Mouse (Mus musculus) embryonic facial prominence, embryonic 15.5 days (tissue): ENCODE data around the gene Nr2f6. TPM values are rescaled to one million over a fixed set of nuclear protein-coding genes. Genes with fewer than 3 reads are reported as not detected.

Experiments
- ATAC-seq: fragments of 200-750 bp; cut with Nextera tagmentation; 2 replicates; pipeline ENCODE4 v1.8.0; 2017; ENCODE audit warnings: low read depth, moderate TSS enrichment; ENCODE audit not compliant: insufficient number of reproducible peaks, low FRiP score, low TSS enrichment
- H3K27ac ChIP-seq: fragments of 300-500 bp; sonication (generic); replicated peaks from 2 replicates; pipeline ENCODE4 v1.5.1; 2015; ENCODE audit warnings: mild to moderate bottlenecking, inconsistent platforms
- H3K27me3 ChIP-seq: fragments of 300-500 bp; sonication (generic); 2 replicates; pipeline ENCODE4 v1.6.1; 2015; ENCODE audit warnings: inconsistent platforms
- H3K36me3 ChIP-seq: fragments of 300-500 bp; sonication (generic); 2 replicates; pipeline ENCODE4 v1.6.1; 2015; ENCODE audit warnings: mild to moderate bottlenecking, inconsistent platforms
- H3K4me1 ChIP-seq: fragments of 300-500 bp; sonication (generic); 2 replicates; pipeline ENCODE4 v1.6.1; 2015; ENCODE audit warnings: inconsistent platforms
- H3K4me2 ChIP-seq: fragments of 300-500 bp; sonication (generic); replicated peaks from 2 replicates; pipeline ENCODE4 v1.6.1; 2015; ENCODE audit warnings: mild to moderate bottlenecking, inconsistent platforms
- H3K4me3 ChIP-seq: fragments of 300-500 bp; sonication (generic); replicated peaks from 2 replicates; pipeline ENCODE4 v1.5.1; 2015; ENCODE audit warnings: mild to moderate bottlenecking, inconsistent platforms
- H3K9ac ChIP-seq: fragments of 300-500 bp; sonication (generic); 2 replicates; pipeline ENCODE4 v1.6.1; 2015; ENCODE audit warnings: inconsistent platforms
- H3K9me3 ChIP-seq: fragments of 300-500 bp; sonication (generic); replicated peaks from 2 replicates; pipeline ENCODE4 v1.6.1; 2016; ENCODE audit warnings: inconsistent platforms
- WGBS: fragments of 180-500 bp; shearing (Covaris S2); methylation state at CpG from one replicate; pipeline ENCODE4 v1.1.7; 2015; 5-methylcytosine and 5-hydroxymethylcytosine counted together
- polyA plus RNA-seq: library from polyadenylated mRNA; unstranded; fragments of >200 nt; fragmentation: Nextera tagmentation; extraction: Ambion mirVana; gene quantifications from 2 replicates; pipeline ENCODE4 v1.2.1, GENCODE M21; 2015

The Nr2f6 gene
- polyA plus RNA-seq = 59.0 and 61.2 TPM in 2 replicates

DNA sequence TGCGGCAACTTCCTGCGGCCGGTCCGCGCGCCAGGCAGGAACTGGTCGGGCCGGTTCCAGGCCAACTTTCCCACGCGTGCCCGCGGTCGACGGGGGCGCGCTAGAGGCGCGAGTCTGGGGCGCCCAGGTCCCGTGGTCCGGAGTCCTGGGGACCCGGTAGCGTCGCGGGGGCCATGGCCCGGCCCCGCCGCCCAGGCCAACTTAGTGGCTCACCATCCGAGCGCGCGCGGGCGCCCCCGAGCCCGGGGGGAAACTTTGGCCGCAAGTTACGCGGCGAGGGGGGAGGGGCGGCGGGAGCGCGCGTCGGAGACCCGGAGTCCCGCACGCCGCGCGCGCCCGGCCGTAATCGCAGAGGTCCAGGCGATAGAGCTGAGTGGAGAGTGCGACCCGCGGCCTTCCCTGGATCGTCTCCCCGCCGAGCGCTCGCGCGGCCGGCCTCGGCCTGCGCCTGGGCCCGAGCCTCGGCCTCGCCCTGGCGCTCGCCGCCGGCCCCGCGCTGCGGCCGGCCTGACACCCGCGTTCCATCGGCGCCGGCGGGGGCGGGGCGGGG is at the start of gene Nr2f6:
Gene Nr2f6, minus strand, starts transcription at position 540 of the 550 bp plus-strand sequence.
- Histone ChIP-seq H3K27me3 (no peaks in the 10 kb centered on the region), H3K4me1 (peaks cover 53% of the 10 kb centered on the region), H3K9ac (peak within 1 kb of the TSS; percentile 89), H3K36me3 (0 out of 2 replicates have a peak, but pooled peaks cover 5% of the 10 kb centered on the region), H3K4me3 (peak within 1 kb of the TSS; percentile 82), H3K4me2 (peak within 1 kb of the TSS; percentile 98), H3K9me3 (no peaks in the 10 kb centered on the region), H3K27ac (peak within 1 kb of the TSS; percentile 94)
- ATAC-seq = peak; percentile 6
- under 1% methylated on average over 80 of the region's 89 CpGs for WGBS

DNA sequence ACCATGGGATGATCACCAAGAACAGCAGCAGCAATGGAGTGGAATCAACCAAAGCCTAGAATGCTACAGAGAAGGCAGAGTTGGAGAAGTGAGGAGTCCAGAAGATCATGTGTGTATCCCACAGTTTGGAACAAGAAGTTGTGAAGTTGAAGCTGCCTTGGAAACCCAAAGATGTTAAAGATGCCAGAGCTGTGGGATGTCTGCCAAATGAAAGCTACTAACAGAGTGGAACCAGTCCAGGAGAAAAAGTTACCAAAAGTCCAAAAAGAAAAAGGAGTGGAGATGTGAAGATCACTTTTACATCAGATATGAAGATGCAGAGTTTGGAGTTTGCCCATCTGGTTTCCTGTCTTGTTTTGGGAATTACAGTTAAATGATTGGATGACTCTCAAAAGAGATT is 40.4 kb upstream of the Nr2f6 start:
- no peaks in the 10 kb centered on the region for H3K9me3 ChIP-seq
- H3K4me1 ChIP-seq = no peaks in the 10 kb centered on the region
- no peak overlapping the region for H3K27ac ChIP-seq
- no peak overlapping the region for H3K9ac ChIP-seq
- no peak overlapping the region for H3K4me2 ChIP-seq
- no peaks in the 10 kb centered on the region for H3K36me3 ChIP-seq
- H3K4me3 ChIP-seq = no peak overlapping the region
- no peaks in the 10 kb centered on the region for H3K27me3 ChIP-seq
- ATAC-seq = no peak

DNA sequence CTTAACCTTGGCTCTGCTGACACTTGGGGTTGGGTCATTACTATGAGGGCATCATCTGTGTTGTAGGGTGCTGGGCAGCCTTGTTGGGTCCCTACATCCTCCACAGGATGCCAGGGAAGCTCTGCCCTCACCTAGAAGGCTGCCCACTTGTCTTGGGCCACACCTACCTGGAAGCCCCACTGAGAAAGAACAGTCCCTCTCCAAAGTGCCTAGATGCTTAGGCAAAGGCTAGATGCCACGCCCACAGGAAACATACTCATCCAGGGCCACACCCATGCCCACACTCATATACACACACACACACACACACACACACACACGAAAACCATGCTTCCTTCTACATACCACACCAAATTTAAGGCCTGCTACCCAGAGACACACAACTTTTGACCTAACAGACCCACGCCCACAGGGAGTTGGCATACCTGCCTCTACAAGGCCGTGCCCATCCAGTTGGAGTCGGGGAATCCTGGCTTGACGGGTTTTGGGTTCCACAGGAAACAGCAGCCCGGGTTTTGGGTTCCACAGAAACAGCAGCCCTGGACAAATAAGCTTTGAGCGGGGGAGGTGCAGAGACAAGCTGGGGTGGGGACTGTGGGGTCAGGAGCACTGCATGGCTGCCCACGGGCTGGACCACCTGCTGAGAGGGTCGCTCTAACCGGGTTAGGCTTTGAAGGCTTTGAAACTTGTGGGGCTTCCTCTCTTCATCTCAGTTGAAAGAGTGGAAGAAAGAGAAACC is 29.9 kb upstream of the Nr2f6 start:
- no peak overlapping the region for H3K27ac ChIP-seq
- H3K4me1 ChIP-seq = peaks cover 10% of the 10 kb centered on the region
- no peak overlapping the region for H3K4me2 ChIP-seq
- H3K9ac ChIP-seq = no peak overlapping the region
- no peaks in the 10 kb centered on the region for H3K9me3 ChIP-seq
- H3K36me3 ChIP-seq = peaks cover 23% of the 10 kb centered on the region
- 39% methylated on average over 11 of the region's 11 CpGs for WGBS
- no peak for ATAC-seq
- no peak overlapping the region for H3K4me3 ChIP-seq
- H3K27me3 ChIP-seq = no peaks in the 10 kb centered on the region

DNA sequence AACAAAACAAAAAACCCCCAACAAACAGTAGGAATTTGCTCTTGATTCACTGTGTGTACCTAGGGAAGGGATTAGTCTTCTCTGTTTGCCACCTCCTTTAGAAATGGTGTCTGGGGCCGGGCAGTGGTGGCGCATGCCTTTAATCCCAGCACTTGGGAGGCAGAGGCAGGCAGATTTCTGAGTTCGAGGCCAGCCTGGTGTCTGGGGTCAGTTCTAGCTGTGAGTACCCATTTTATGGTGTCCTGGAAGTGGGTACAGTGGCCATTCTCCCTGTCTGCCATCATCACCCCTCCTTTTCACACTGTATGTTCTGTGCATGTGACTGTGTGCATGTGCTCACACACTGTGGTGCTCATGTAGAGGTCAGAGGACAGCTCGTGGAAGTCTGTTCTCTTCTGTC is 26.5 kb upstream of the Nr2f6 start:
- H3K27me3 ChIP-seq = no peaks in the 10 kb centered on the region
- H3K27ac ChIP-seq = no peak overlapping the region
- H3K4me3 ChIP-seq = no peak overlapping the region
- no peak overlapping the region for H3K4me2 ChIP-seq
- ATAC-seq = no peak
- H3K9ac ChIP-seq = no peak overlapping the region
- H3K36me3 ChIP-seq = peaks cover 24% of the 10 kb centered on the region
- H3K9me3 ChIP-seq = no peaks in the 10 kb centered on the region
- H3K4me1 ChIP-seq = peaks cover 24% of the 10 kb centered on the region
- 95% methylated on average over 4 of the region's 4 CpGs for whole genome bisulfite sequencing

DNA sequence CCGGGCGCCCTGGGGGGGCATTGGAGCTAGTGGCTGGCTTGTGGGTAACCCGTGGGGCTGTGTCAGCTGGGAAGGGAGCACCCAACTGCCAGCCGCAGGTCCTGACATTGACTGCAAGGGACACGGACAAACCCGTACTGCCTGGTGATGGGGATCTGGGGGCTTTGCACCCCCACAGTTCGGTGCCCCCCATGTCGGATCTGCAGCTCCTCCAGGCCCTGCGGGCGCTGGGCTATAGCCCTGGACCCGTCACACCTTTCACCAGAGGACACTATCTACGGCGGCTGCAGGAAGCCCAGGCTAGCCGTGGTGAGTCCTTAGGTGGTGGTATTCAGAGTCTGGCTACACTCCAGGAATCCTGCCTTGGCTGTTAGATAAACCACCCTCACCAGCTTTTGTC is 25.7 kb upstream of the Nr2f6 start:
- Histone ChIP-seq H3K4me1 (peaks cover 24% of the 10 kb centered on the region), H3K4me2 (peak overlapping the region; percentile 95; the same call in 1 of the 2 replicates), H3K36me3 (peaks cover 29% of the 10 kb centered on the region), H3K27me3 (no peaks in the 10 kb centered on the region), H3K9ac (peak overlapping the region; percentile 9; the same call in 1 of the 2 replicates), H3K9me3 (no peaks in the 10 kb centered on the region), H3K27ac (no peak overlapping the region), H3K4me3 (peak overlapping the region; percentile 55; the same call in 1 of the 2 replicates)
- no peak for ATAC-seq
- WGBS = 93% methylated on average over 14 of the region's 14 CpGs

DNA sequence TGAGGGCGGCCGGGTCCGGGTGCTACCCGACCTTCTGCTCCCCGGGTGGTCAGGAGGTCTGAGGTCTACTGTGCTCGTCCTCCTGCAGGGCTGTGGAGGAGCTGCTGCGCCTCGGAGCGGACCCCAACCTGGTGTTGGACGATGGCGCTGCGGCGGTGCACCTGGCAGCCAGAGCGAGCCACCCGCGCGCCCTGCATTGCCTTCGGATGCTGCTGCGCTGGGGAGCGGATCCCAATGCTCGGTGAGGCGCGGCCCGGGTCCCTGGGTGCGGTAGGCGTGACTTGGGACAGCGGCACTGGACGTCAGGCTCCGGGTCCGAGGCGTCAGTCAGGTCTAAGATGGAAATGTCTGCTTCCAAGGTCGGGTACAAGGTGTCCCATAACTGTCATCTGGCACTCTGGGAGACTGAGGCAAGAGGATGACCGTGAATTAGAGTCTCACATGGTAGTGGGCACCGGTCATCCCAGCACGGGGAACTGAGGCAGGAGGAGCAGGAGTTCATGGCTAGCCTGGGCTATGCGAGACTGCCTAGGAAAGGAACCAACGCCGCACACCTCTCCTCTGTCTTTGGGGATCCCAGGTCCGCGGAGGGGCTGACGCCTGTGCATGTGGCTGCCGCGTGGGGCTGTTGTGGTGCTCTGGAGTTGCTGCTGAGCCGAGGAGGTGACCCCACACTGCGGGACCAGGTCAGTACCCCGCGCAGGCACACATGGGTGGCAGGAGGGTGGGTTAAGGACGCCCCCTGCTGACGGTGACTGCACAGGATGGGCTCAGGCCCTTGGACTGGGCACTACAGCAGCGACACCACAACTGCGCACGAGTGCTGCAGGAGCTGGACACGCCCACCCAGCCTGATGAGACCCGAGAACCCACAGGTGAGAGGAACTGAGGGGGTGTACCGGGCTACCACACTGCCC is 24.6 kb upstream of the Nr2f6 start:
- WGBS = under 1% methylated on average over 55 of the region's 55 CpGs
- Histone ChIP-seq H3K4me3 (peak overlapping the region; percentile 55), H3K4me2 (peak overlapping the region; percentile 95), H3K27ac (no peak overlapping the region; the same call in 1 of the 2 replicates), H3K36me3 (peaks cover 29% of the 10 kb centered on the region), H3K4me1 (peaks cover 24% of the 10 kb centered on the region), H3K9ac (peak overlapping the region; percentile 41), H3K9me3 (no peaks in the 10 kb centered on the region), H3K27me3 (no peaks in the 10 kb centered on the region)
- peak; percentile 60; the same call in 1 of the 2 replicates for ATAC-seq

DNA sequence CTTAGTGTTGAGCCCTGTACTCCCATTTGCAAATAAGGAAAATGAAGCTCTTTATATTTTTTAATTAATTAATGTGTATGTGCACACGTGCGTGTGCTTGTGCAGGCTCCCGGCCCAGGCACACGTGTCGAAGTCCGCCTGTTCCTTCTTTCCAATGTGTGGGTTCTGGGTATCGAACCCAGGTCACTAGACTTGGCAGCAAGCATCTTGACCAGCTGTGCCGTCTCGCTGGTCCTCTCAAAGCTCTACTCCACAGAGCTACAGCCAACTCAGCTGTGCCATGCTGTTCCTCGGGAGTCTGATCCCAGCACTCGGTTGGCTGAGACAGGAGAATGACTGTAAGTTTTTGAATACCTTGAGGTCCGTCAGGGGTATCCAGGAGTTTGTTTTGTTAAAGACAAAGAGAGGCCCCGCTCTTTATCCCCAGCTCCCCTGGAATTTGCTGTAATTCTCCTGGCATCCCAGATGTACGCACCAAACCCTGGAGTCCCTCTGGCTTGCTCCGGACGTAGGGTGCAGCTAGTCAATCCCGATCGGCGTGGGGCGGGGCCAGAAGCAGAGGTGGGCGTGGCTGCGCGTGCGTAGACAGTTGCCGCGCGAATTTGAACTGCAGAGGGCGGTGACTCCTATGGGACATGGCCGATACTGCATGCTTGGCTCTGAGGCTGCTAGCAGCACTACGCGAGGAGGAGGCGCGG is 23.8 kb upstream of the Nr2f6 start, which contains the start of gene Ankle1:
Gene Ankle1, plus strand, starts transcription at position 610 of the 698 bp plus-strand sequence.
- peak within 1 kb of the TSS; percentile 95 for H3K4me2 ChIP-seq
- H3K36me3 ChIP-seq = peaks cover 34% of the 10 kb centered on the region
- peak within 1 kb of the TSS; percentile 55 for H3K4me3 ChIP-seq
- peaks cover 24% of the 10 kb centered on the region for H3K4me1 ChIP-seq
- peak; percentile 88 for ATAC-seq
- H3K9me3 ChIP-seq = no peaks in the 10 kb centered on the region
- H3K27me3 ChIP-seq = no peaks in the 10 kb centered on the region
- WGBS = 16% methylated on average over 33 of the region's 33 CpGs
- H3K27ac ChIP-seq = no peak within 1 kb of the TSS; the same call in 1 of the 2 replicates
- peak within 1 kb of the TSS; percentile 41 for H3K9ac ChIP-seq

DNA sequence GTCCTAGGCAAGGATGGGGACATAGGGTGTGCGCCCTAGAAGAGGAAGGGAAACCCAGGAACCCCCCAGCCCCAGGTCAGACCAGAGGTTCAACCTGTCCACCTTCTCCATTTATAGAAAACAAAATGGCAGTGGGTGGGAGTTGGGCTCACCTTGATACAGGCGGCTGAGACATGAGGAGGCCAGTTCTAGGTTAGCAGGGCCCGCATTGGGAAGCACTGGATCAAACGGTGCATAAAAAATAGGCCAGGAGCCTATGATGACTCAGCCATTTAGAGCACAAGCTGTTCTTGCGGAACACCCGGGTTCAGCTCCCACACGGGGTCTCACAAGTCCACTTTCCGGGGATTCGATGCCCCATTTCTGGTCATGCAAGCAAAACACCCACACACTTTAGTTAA is 23.2 kb upstream of the Nr2f6 start:
- H3K9ac ChIP-seq = no peak overlapping the region
- H3K4me3 ChIP-seq = peak overlapping the region; percentile 55; the same call in 1 of the 2 replicates
- no peaks in the 10 kb centered on the region for H3K9me3 ChIP-seq
- peak overlapping the region; percentile 95; the same call in 1 of the 2 replicates for H3K4me2 ChIP-seq
- peaks cover 37% of the 10 kb centered on the region for H3K36me3 ChIP-seq
- ATAC-seq = no peak
- H3K4me1 ChIP-seq = peaks cover 24% of the 10 kb centered on the region
- WGBS = 81% methylated on average over 9 of the region's 9 CpGs
- no peak overlapping the region for H3K27ac ChIP-seq
- H3K27me3 ChIP-seq = no peaks in the 10 kb centered on the region

DNA sequence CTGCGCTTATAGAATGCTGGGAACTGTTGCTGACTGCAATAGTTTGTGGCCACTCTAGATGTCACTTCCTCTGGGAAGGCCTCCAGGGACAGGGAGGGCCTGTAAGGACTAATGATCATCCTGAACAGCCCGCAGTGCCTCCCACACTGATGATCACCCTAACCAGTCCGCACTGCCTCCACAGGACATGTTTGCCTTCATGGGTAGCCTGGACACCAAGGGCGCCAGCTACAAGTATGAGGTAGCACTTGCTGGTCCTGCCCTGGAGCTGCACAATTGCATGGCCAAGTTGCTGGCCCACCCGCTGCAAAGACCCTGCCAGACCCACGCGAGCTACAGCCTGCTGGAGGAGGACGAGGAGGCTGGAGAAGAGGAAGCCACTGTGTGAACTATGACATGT is 22.3 kb upstream of the Nr2f6 start:
- no peak overlapping the region for H3K4me3 ChIP-seq
- H3K36me3 ChIP-seq = peaks cover 36% of the 10 kb centered on the region
- WGBS = 91% methylated on average over 8 of the region's 8 CpGs
- H3K4me2 ChIP-seq = no peak overlapping the region
- no peak overlapping the region for H3K9ac ChIP-seq
- no peak overlapping the region for H3K27ac ChIP-seq
- peaks cover 24% of the 10 kb centered on the region for H3K4me1 ChIP-seq
- H3K9me3 ChIP-seq = no peaks in the 10 kb centered on the region
- no peak for ATAC-seq
- no peaks in the 10 kb centered on the region for H3K27me3 ChIP-seq

DNA sequence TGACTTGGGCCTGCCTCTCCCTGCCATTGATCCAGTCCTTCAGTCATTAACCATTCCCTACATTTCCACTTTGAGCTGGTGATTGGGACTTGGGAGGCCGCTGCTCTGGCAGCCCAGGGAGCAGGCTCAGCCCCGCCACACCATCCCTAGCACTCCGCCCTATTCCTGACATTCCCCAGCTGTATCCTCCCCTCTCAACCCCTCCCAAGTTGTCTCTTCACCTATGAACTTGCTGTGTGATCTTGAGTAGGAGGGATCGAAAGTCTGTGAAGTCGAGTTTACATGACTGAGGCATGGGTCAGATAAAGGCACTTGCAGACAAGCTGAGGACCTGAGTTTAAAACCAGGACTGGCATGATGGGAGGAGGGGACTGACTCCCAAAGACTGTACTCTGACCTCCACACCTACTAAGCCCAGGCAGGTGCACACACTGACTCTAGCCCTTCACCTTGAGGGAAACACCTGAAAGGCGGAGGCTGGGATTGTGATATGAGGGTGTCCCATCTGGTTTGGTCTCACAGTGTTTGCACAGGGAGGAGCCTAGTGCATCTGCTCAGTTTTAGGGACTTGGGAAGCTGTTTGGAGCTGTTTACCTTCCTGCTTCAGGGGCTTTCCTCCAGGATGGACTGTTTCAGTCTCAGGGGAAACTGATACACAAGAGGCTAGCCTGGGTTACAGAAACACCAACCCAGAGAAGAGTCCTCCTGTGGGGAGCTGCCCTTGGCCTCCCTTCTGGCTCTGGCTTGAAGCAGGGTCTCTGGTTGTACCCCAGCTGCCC is 21.5 kb upstream of the Nr2f6 start:
- Histone ChIP-seq H3K4me1 (peaks cover 24% of the 10 kb centered on the region), H3K9ac (no peak overlapping the region), H3K4me3 (no peak overlapping the region), H3K9me3 (no peaks in the 10 kb centered on the region), H3K4me2 (no peak overlapping the region), H3K36me3 (peaks cover 35% of the 10 kb centered on the region), H3K27me3 (no peaks in the 10 kb centered on the region), H3K27ac (no peak overlapping the region)
- no peak for ATAC-seq
- 87% methylated on average over 6 of the region's 6 CpGs for WGBS
